Mouse (Mus musculus) kidney, postnatal 4 days (tissue): ENCODE results near the gene Mdga1.
"Not testable (repeated sequence)": the region's sequence is repeated elsewhere in the genome, so short reads cannot be mapped to it uniquely, and the experiment has no call there.

Experiments used
- DNase-seq, 2 experiments: peaks; one replicate each; pipeline ENCODE4 v3.0.0; 2021; ENCODE audit warnings: mixed read lengths in 2 of 2

Gene Mdga1

GRCm38 (mm10) chr17:29795050-29795770 is 174.7 kb downstream of the Mdga1 start:
- DNase-seq: peak; percentile 30 to 31

GRCm38 (mm10) chr17:29791531-29792050 is 178.3 kb downstream of the Mdga1 start:
- DNase-seq: no peak

- DNase-seq: no peak
Measured at GRCm38 (mm10) chr17:29790231-29790740, 179.6 kb downstream of the Mdga1 start.

GRCm38 (mm10) chr17:29789715-29790114 is 180.2 kb downstream of the Mdga1 start:
- DNase-seq: no peak

GRCm38 (mm10) chr17:29788573-29788972 is 181.3 kb downstream of the Mdga1 start:
- DNase-seq: no peak

GRCm38 (mm10) chr17:29784820-29785219 is 185.1 kb downstream of the Mdga1 start:
- DNase-seq: no peak

GRCm38 (mm10) chr17:29781472-29781871 is 188.4 kb downstream of the Mdga1 start:
- DNase-seq: not testable (repeated sequence)

- no peak for DNase-seq
Measured at GRCm38 (mm10) chr17:29778021-29778420, 191.9 kb downstream of the Mdga1 start.
